Mouse (Mus musculus): ENCODE results near the gene Ncaph2. TPM values are rescaled to one million over a fixed set of nuclear protein-coding genes. Genes with fewer than 3 reads are reported as not detected.

The Ncaph2 gene
- polyA plus RNA-seq, 1 experiment from 2014 or later = 115 TPM

DNA sequence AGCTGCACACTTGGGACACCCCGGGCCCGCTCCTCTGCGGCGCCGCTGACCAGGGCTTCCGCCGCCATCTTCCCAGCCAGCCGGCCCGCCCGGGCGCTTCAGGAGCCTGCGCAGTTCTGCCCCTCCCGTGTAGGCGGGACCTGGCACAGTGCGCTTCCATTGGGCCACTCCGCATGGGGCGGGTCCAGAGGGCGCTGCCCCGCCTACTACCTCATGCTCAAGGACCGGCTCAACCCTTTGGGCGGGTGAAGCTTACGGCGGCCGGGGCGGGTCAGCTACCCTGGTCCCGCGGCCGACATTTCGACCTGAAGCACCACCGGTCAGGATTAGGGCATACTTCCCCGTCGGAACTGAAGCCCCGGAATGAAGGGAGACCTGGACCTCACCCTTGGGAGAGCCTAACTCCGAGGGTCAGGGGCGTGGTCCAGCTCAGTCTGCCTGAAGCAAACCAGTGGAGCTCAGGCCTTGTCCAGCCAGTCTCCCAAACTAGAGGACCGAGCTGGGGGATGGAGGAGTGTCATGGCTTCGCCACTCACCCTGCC is 40.3 kb upstream of the Ncaph2 start, which contains the start of gene Sbf1:
TSS of gene Sbf1 (minus strand) at position 122 of the 542 bp plus-strand sequence.
- Histone ChIP-seq H3K4me3 (ENCODE audit: low read length) (peak within 1 kb of the TSS; percentile 84), H3K4me1 (ENCODE audit: control insufficient read depth, insufficient read depth, low read depth, low read length) (peaks cover 27% of the 10 kb centered on the region), H3K36me3 (ENCODE audit: control insufficient read depth, insufficient read depth, low read length) (no peaks in the 10 kb centered on the region), H3K27ac (ENCODE audit: low read depth, low read length) (peak within 1 kb of the TSS; percentile 79), H3K9me3 (ENCODE audit: control insufficient read depth, low read length) (no peaks in the 10 kb centered on the region), H3K27me3 (replicated peaks; ENCODE audit: control insufficient read depth, insufficient read depth, low read length) (no peaks in the 10 kb centered on the region), H3K9ac (ENCODE audit: low read depth, low read length) (peak within 1 kb of the TSS; percentile 93), H3K4me2 (ENCODE audit: low read length) (peak within 1 kb of the TSS; percentile 93)
- ATAC-seq = peak; percentile 100
- under 1% methylated on average over 37 of the region's 37 CpGs for WGBS

DNA sequence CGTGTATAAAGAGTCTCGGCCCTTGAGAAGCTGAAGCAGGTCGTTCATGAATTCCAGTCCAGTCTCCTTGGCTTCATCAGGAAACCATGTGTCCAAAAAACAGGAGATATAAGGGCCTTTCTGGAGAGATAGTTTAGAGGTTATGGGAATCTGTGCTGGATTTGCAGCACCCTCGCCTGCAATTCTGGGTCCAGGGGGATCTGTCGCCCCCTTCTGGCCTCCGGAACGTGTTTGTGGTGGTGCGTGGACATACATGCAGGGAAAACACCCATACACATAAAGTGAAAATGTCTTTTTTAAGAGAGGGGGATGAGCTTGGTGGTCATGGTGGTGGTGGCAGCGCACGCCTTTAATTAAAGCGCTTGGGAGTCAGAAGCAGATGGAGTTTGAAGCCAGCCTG is 39.4 kb upstream of the Ncaph2 start:
- 65% methylated on average over 11 of the region's 11 CpGs for WGBS
- Histone ChIP-seq H3K4me2 (ENCODE audit: low read length) (no peak overlapping the region), H3K27ac (ENCODE audit: low read depth, low read length) (no peak overlapping the region), H3K4me3 (ENCODE audit: low read length) (no peak overlapping the region), H3K4me1 (ENCODE audit: control insufficient read depth, insufficient read depth, low read depth, low read length) (peaks cover 23% of the 10 kb centered on the region), H3K9me3 (ENCODE audit: control insufficient read depth, low read length) (no peaks in the 10 kb centered on the region), H3K36me3 (ENCODE audit: control insufficient read depth, insufficient read depth, low read length) (no peaks in the 10 kb centered on the region), H3K27me3 (replicated peaks; ENCODE audit: control insufficient read depth, insufficient read depth, low read length) (no peaks in the 10 kb centered on the region), H3K9ac (ENCODE audit: low read depth, low read length) (no peak overlapping the region)
- no peak for ATAC-seq

GRCm38 (mm10) chr15:89321264-89321663 is 34.3 kb upstream of the Ncaph2 start:
- Histone ChIP-seq H3K36me3 (ENCODE audit: control insufficient read depth, insufficient read depth, low read length) (no peaks in the 10 kb centered on the region), H3K9me3 (ENCODE audit: control insufficient read depth, low read length) (no peaks in the 10 kb centered on the region), H3K4me2 (ENCODE audit: low read length) (no peak overlapping the region), H3K4me1 (ENCODE audit: control insufficient read depth, insufficient read depth, low read depth, low read length) (no peaks in the 10 kb centered on the region), H3K9ac (ENCODE audit: low read depth, low read length) (no peak overlapping the region), H3K4me3 (ENCODE audit: low read length) (no peak overlapping the region), H3K27me3 (replicated peaks; ENCODE audit: control insufficient read depth, insufficient read depth, low read length) (0 out of 2 replicates have a peak, but pooled peaks cover 2% of the 10 kb centered on the region), H3K27ac (ENCODE audit: low read depth, low read length) (no peak overlapping the region)
- WGBS = 85% methylated on average over 8 of the region's 8 CpGs
- no peak for ATAC-seq

GRCm38 (mm10) chr15:89322670-89323522 is 32.6 kb upstream of the Ncaph2 start, which contains the start of gene Adm2:
Gene Adm2, plus strand, starts transcription at chr15:89322720.
- no peaks in the 10 kb centered on the region for H3K36me3 ChIP-seq (ENCODE audit: control insufficient read depth, insufficient read depth, low read length)
- no peak for ATAC-seq
- H3K4me1 ChIP-seq (ENCODE audit: control insufficient read depth, insufficient read depth, low read depth, low read length) = no peaks in the 10 kb centered on the region
- H3K27ac ChIP-seq (ENCODE audit: low read depth, low read length) = no peak within 1 kb of the TSS
- H3K27me3 ChIP-seq (replicated peaks; ENCODE audit: control insufficient read depth, insufficient read depth, low read length) = 0 out of 2 replicates have a peak, but pooled peaks cover 2% of the 10 kb centered on the region
- no peaks in the 10 kb centered on the region for H3K9me3 ChIP-seq (ENCODE audit: control insufficient read depth, low read length)
- H3K4me3 ChIP-seq (ENCODE audit: low read length) = no peak within 1 kb of the TSS
- WGBS = 10% methylated on average over 26 of the region's 26 CpGs
- H3K4me2 ChIP-seq (ENCODE audit: low read length) = peak within 1 kb of the TSS; percentile 31
- no peak within 1 kb of the TSS for H3K9ac ChIP-seq (ENCODE audit: low read depth, low read length)

GRCm38 (mm10) chr15:89323656-89324055 is 31.9 kb upstream of the Ncaph2 start:
- WGBS = 90% methylated on average over 4 of the region's 4 CpGs
- Histone ChIP-seq H3K4me3 (ENCODE audit: low read length) (no peak overlapping the region), H3K4me1 (ENCODE audit: control insufficient read depth, insufficient read depth, low read depth, low read length) (no peaks in the 10 kb centered on the region), H3K9me3 (ENCODE audit: control insufficient read depth, low read length) (no peaks in the 10 kb centered on the region), H3K4me2 (ENCODE audit: low read length) (no peak overlapping the region), H3K27ac (ENCODE audit: low read depth, low read length) (no peak overlapping the region), H3K27me3 (replicated peaks; ENCODE audit: control insufficient read depth, insufficient read depth, low read length) (0 out of 2 replicates have a peak, but pooled peaks cover 2% of the 10 kb centered on the region), H3K36me3 (ENCODE audit: control insufficient read depth, insufficient read depth, low read length) (no peaks in the 10 kb centered on the region), H3K9ac (ENCODE audit: low read depth, low read length) (no peak overlapping the region)
- ATAC-seq = no peak

DNA sequence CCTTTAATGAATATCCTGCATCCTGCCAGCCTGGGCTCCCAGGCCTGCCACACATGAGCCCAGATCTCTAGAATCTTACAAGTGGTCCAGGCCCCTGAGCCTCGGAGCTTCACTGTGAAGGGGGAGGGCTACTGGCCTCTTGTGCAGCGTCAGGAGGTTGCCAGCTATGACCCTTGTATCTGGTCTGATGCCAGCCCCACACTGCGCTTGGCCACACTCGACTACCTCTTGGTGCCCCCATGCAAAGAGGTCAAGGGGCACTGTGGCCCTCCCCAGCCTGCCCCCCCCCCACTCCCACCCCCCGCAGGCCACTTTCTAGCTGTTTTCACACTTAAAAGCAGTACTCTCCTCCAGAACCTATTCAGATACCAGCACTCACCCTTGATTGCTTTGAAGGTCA is 29.1 kb upstream of the Ncaph2 start:
- Histone ChIP-seq H3K27me3 (replicated peaks; ENCODE audit: control insufficient read depth, insufficient read depth, low read length) (0 out of 2 replicates have a peak, but pooled peaks cover 2% of the 10 kb centered on the region), H3K4me1 (ENCODE audit: control insufficient read depth, insufficient read depth, low read depth, low read length) (no peaks in the 10 kb centered on the region), H3K27ac (ENCODE audit: low read depth, low read length) (no peak overlapping the region), H3K9me3 (ENCODE audit: control insufficient read depth, low read length) (no peaks in the 10 kb centered on the region), H3K4me3 (ENCODE audit: low read length) (no peak overlapping the region), H3K36me3 (ENCODE audit: control insufficient read depth, insufficient read depth, low read length) (no peaks in the 10 kb centered on the region), H3K4me2 (ENCODE audit: low read length) (no peak overlapping the region), H3K9ac (ENCODE audit: low read depth, low read length) (no peak overlapping the region)
- ATAC-seq = no peak
- WGBS = 66% methylated on average over 5 of the region's 5 CpGs

DNA sequence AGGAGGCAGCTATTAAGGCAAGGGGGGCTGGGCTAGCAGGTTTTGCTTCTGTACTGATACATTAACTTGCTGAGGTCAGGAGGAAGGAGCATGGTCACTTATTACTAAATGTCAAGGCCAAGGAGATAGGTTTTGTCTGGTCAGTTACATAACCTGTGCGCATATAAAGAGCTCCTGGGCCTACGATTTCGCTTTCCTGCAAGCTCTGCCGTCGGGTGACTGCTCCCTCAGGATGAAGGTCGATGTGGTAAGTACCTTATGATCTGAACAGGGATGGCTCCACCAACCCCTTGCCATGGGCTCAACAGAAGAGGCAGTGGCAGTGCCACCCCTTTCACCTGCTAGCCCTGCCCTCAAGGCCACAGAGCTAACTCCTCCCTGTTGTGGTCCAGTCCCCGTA is 21.2 kb upstream of the Ncaph2 start, which contains the start of gene Miox:
TSS of gene Miox (plus strand) at position 128 of the 400 bp plus-strand sequence.
- H3K9ac ChIP-seq (ENCODE audit: low read depth, low read length) = no peak within 1 kb of the TSS
- 91% methylated on average over 7 of the region's 7 CpGs for WGBS
- ATAC-seq = no peak
- no peaks in the 10 kb centered on the region for H3K9me3 ChIP-seq (ENCODE audit: control insufficient read depth, low read length)
- no peaks in the 10 kb centered on the region for H3K36me3 ChIP-seq (ENCODE audit: control insufficient read depth, insufficient read depth, low read length)
- no peaks in the 10 kb centered on the region for H3K4me1 ChIP-seq (ENCODE audit: control insufficient read depth, insufficient read depth, low read depth, low read length)
- H3K4me2 ChIP-seq (ENCODE audit: low read length) = no peak within 1 kb of the TSS
- H3K27me3 ChIP-seq (replicated peaks; ENCODE audit: control insufficient read depth, insufficient read depth, low read length) = no peaks in the 10 kb centered on the region
- H3K4me3 ChIP-seq (ENCODE audit: low read length) = no peak within 1 kb of the TSS
- no peak within 1 kb of the TSS for H3K27ac ChIP-seq (ENCODE audit: low read depth, low read length)

- Histone ChIP-seq H3K4me1 (ENCODE audit: control insufficient read depth, insufficient read depth, low read depth, low read length) (no peaks in the 10 kb centered on the region), H3K4me2 (ENCODE audit: low read length) (no peak overlapping the region), H3K27ac (ENCODE audit: low read depth, low read length) (no peak overlapping the region), H3K4me3 (ENCODE audit: low read length) (no peak overlapping the region), H3K9me3 (ENCODE audit: control insufficient read depth, low read length) (no peaks in the 10 kb centered on the region), H3K27me3 (replicated peaks; ENCODE audit: control insufficient read depth, insufficient read depth, low read length) (no peaks in the 10 kb centered on the region), H3K9ac (ENCODE audit: low read depth, low read length) (no peak overlapping the region), H3K36me3 (ENCODE audit: control insufficient read depth, insufficient read depth, low read length) (no peaks in the 10 kb centered on the region)
- no peak for ATAC-seq
- 86% methylated on average over 17 of the region's 17 CpGs for WGBS
These were observed 20.6 kb upstream of the Ncaph2 start for GRCm38 (mm10) chr15:89334774-89335537.

DNA sequence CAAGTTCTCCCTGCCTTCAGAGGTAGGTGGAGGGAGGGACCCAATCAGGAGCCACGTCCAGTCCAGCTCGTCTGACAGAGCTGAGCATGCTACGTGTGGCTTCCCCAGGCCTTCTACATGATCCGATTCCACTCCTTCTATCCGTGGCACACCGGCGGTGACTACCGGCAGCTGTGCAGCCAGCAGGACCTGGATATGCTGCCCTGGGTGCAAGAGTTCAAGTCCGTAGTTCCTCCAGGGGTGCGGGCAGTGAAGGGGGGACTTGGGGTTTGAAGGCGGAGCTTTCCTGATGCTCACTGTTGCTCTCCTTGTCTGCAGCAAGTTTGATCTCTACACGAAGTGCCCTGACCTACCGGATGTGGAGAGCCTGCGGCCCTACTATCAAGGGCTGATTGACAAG is 19.1 kb upstream of the Ncaph2 start:
- Histone ChIP-seq H3K9ac (ENCODE audit: low read depth, low read length) (no peak overlapping the region), H3K27ac (ENCODE audit: low read depth, low read length) (no peak overlapping the region), H3K36me3 (ENCODE audit: control insufficient read depth, insufficient read depth, low read length) (no peaks in the 10 kb centered on the region), H3K9me3 (ENCODE audit: control insufficient read depth, low read length) (no peaks in the 10 kb centered on the region), H3K4me2 (ENCODE audit: low read length) (no peak overlapping the region), H3K27me3 (replicated peaks; ENCODE audit: control insufficient read depth, insufficient read depth, low read length) (no peaks in the 10 kb centered on the region), H3K4me3 (ENCODE audit: low read length) (no peak overlapping the region), H3K4me1 (ENCODE audit: control insufficient read depth, insufficient read depth, low read depth, low read length) (no peaks in the 10 kb centered on the region)
- ATAC-seq = no peak
- 93% methylated on average over 14 of the region's 14 CpGs for WGBS

All from hindbrain, embryonic 16.5 days (tissue).